Mouse (Mus musculus): ENCODE data around the gene Tprgl. TPM values are rescaled to one million over a fixed set of nuclear protein-coding genes. Genes with fewer than 3 reads are reported as not detected.

Tprgl gene
- total and polyA plus RNA-seq, 3 experiments, result 47.5 to 67.8 (median 64.5) TPM

DNA sequence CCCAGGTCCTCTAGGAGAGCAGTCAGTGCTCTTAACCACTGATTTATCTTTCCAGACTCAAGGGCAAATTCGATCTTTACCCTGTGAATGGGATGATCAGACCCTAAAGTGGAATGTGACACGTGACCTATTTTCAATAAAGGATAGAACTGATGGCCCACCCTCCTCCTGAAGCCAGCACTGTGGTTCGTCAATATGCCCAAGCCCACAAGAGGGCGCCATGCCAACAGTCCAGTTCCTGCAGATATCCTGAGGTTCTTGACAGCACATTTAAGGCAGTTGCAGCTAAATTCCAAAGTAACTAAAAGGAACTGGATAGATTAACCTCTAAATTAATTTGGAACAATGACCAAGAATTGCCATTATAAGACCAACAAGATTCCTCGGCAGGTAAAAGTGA, 6.6 kb upstream of the Tprgl start:
- H3K4me3 ChIP-seq (replicated peaks in 1 of 3; ENCODE audit: low read depth in 2 of 3, low read length in 2 of 3, poor library complexity in 1 of 3), result no peak overlapping the region
- no peaks in the 10 kb centered on the region for H3K36me3 ChIP-seq (replicated peaks in 1 of 2; ENCODE audit: control insufficient read depth in 1 of 2, insufficient read depth in 1 of 2, low read length in 1 of 2)
- no peak overlapping the region for H3K27ac ChIP-seq (ENCODE audit: insufficient read depth, low read depth)
- dilution Hi-C loops (cut with MboI; ENCODE audit: extremely low pct_ligation_motif_present, extremely low pct_unique_long_range_greater_than_20kb, low sequenced_read_pairs), result no loop called here
- in situ Hi-C loops (cut with MboI; ENCODE audit: low pct_ligation_motif_present, low pct_unique_long_range_greater_than_20kb, low sequenced_read_pairs), result loop anchor here (5.0 kb wide), 1 partner anchor 40 kb away; no protein-coding TSS in a partner anchor
- no peaks in the 10 kb centered on the region for H3K79me2 ChIP-seq (replicated peaks; ENCODE audit: control insufficient read depth, extremely low read depth, insufficient read depth, poor library complexity, severe bottlenecking)
- H3K9ac ChIP-seq (ENCODE audit: insufficient read depth, low read depth), result no peak overlapping the region
- H3K4me2 ChIP-seq (ENCODE audit: insufficient read depth, low read depth, poor library complexity, severe bottlenecking), result no peak overlapping the region
- peaks cover 49% of the 10 kb centered on the region for H3K27me3 ChIP-seq (replicated peaks)
- peak; percentile 33 for DNase-seq (ENCODE audit: extremely low read depth)
- H3K4me1 ChIP-seq (ENCODE audit: control insufficient read depth in 1 of 2, insufficient read depth in 2 of 2), result no peaks in the 10 kb centered on the region
- peaks cover 8% of the 10 kb centered on the region for H3K9me3 ChIP-seq (replicated peaks; ENCODE audit: low read length)
- TF ChIP-seq RAD21 (IDR thresholded peaks at IDR 0.05; ENCODE audit: low read depth, low read length) (peak; percentile 39), TCF12 (IDR thresholded peaks at IDR 0.05; ENCODE audit: low read depth, low read length) (no peak), POLR2AphosphoS2 (IDR thresholded peaks at IDR 0.05; ENCODE audit: low read depth, low read length) (no peak), ETS1 (conservative IDR thresholded peaks at IDR 0.05; ENCODE audit: low read depth, low read length) (no peak), MYC (IDR thresholded peaks at IDR 0.05; ENCODE audit: low read depth, low read length) (no peak), CTCF (conservative IDR thresholded peaks at IDR 0.05 in 1 of 2, IDR thresholded peaks at IDR 0.05 in 1 of 2; ENCODE audit: low read depth in 2 of 2, low read length in 2 of 2) (peak; percentile 68 to 69; a peak in 3 of 4 replicates), JUN (IDR thresholded peaks at IDR 0.05; ENCODE audit: insufficient read depth, low read depth, low read length) (no peak), RCOR1 (conservative IDR thresholded peaks at IDR 0.05; ENCODE audit: low read depth, low read length) (no peak), SMC3 (IDR thresholded peaks at IDR 0.05; ENCODE audit: low read depth, low read length) (peak; percentile 55)

DNA sequence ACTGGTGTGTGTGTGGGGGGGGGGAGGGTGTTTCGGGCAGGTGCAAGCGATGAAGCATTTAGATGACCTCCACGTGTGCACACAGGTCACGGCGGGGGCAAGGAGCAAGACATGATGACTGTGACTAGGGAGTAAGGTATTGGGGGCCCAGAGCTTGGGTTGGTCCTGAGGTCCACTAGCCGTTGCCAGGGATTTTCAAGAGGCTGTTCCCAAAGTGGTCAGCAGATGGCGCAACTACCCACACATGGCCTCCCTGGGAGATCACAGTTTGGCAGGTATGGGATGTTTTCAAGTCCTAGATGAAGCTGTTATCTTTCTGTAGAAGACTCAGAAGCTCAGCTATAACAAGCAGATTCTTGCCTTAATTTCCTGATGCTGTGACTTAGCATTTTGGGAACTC, 2.8 kb upstream of the Tprgl start:
- H3K9me3 ChIP-seq (replicated peaks; ENCODE audit: low read length), result no peaks in the 10 kb centered on the region
- DNase-seq (ENCODE audit: extremely low read depth), result peak; percentile 68
- dilution Hi-C loops (cut with MboI; ENCODE audit: extremely low pct_ligation_motif_present, extremely low pct_unique_long_range_greater_than_20kb, low sequenced_read_pairs) (no loop called here), in situ Hi-C loops (cut with MboI; ENCODE audit: low pct_ligation_motif_present, low pct_unique_long_range_greater_than_20kb, low sequenced_read_pairs) (no loop called here)
- no peak overlapping the region for H3K9ac ChIP-seq (ENCODE audit: insufficient read depth, low read depth)
- no peak overlapping the region for H3K27ac ChIP-seq (ENCODE audit: insufficient read depth, low read depth)
- no peaks in the 10 kb centered on the region for H3K79me2 ChIP-seq (replicated peaks; ENCODE audit: control insufficient read depth, extremely low read depth, insufficient read depth, poor library complexity, severe bottlenecking)
- H3K27me3 ChIP-seq (replicated peaks), result peaks cover 17% of the 10 kb centered on the region
- no peak overlapping the region for H3K4me2 ChIP-seq (ENCODE audit: insufficient read depth, low read depth, poor library complexity, severe bottlenecking)
- H3K36me3 ChIP-seq (replicated peaks in 1 of 2; ENCODE audit: control insufficient read depth in 1 of 2, insufficient read depth in 1 of 2, low read length in 1 of 2), result peaks cover 9 to 11% of the 10 kb centered on the region in 2 experiments
- TF ChIP-seq NELFE (IDR thresholded peaks at IDR 0.05; ENCODE audit: low read depth, low read length) (no peak), MEF2A (IDR thresholded peaks at IDR 0.05; ENCODE audit: borderline replicate concordance, low read depth, low read length) (no peak), EP300 (IDR thresholded peaks at IDR 0.05; ENCODE audit: low read length) (no peak), ZKSCAN1 (IDR thresholded peaks at IDR 0.05; ENCODE audit: borderline replicate concordance, low read depth, low read length) (no peak), POLR2A (IDR thresholded peaks at IDR 0.05; ENCODE audit: low read depth, low read length) (no peak), ZMIZ1 (IDR thresholded peaks at IDR 0.05; ENCODE audit: low read depth, low read length) (no peak), ELF1 (IDR thresholded peaks at IDR 0.05; ENCODE audit: low read depth, low read length) (no peak), IRF4 (IDR thresholded peaks at IDR 0.05; ENCODE audit: low read depth, low read length) (no peak), MXI1 (IDR thresholded peaks at IDR 0.05; ENCODE audit: low read depth, low read length) (no peak), POLR2AphosphoS2 (IDR thresholded peaks at IDR 0.05; ENCODE audit: low read depth, low read length) (no peak), UBTF (IDR thresholded peaks at IDR 0.05; ENCODE audit: low read depth, low read length) (no peak), JUND (conservative IDR thresholded peaks at IDR 0.05; ENCODE audit: low read depth, low read length) (no peak), SMC3 (IDR thresholded peaks at IDR 0.05; ENCODE audit: low read depth, low read length) (peak; percentile 74), JUN (IDR thresholded peaks at IDR 0.05; ENCODE audit: insufficient read depth, low read depth, low read length) (no peak), PAX5 (IDR thresholded peaks at IDR 0.05; ENCODE audit: low read length) (no peak), KAT2A (IDR thresholded peaks at IDR 0.05; ENCODE audit: insufficient replicate concordance, low read length) (no peak), MAX (IDR thresholded peaks at IDR 0.05; ENCODE audit: low read length) (no peak), GABPA (IDR thresholded peaks at IDR 0.05; ENCODE audit: insufficient replicate concordance, low read depth, low read length) (no peak), MAZ (IDR thresholded peaks at IDR 0.05; ENCODE audit: low read depth, low read length) (no peak), HCFC1 (IDR thresholded peaks at IDR 0.05; ENCODE audit: low read depth, low read length) (no peak), CHD2 (IDR thresholded peaks at IDR 0.05; ENCODE audit: low read length) (no peak), MYC (IDR thresholded peaks at IDR 0.05; ENCODE audit: low read depth, low read length) (0 out of 2 replicates have a peak, but pooled peaks have one; percentile 17), NRF1 (IDR thresholded peaks at IDR 0.05; ENCODE audit: low read depth, low read length) (no peak), ETS1 (conservative IDR thresholded peaks at IDR 0.05; ENCODE audit: low read depth, low read length) (no peak), TCF12 (IDR thresholded peaks at IDR 0.05; ENCODE audit: low read depth, low read length) (no peak), ZNF384 (IDR thresholded peaks at IDR 0.05; ENCODE audit: low read depth, low read length) (no peak), CHD1 (IDR thresholded peaks at IDR 0.05; ENCODE audit: low read depth, low read length) (no peak), SIN3A (IDR thresholded peaks at IDR 0.05; ENCODE audit: low read length) (no peak), ZC3H11A (IDR thresholded peaks at IDR 0.05; ENCODE audit: low read depth, low read length) (no peak), CTCF (conservative IDR thresholded peaks at IDR 0.05 in 1 of 2, IDR thresholded peaks at IDR 0.05 in 1 of 2; ENCODE audit: low read depth in 2 of 2, low read length in 2 of 2) (peak; percentile 77 to 81), RCOR1 (conservative IDR thresholded peaks at IDR 0.05; ENCODE audit: low read depth, low read length) (no peak), RAD21 (IDR thresholded peaks at IDR 0.05; ENCODE audit: low read depth, low read length) (peak; percentile 64)
- no peak overlapping the region for H3K4me3 ChIP-seq (replicated peaks in 1 of 3; ENCODE audit: low read depth in 2 of 3, low read length in 2 of 3, poor library complexity in 1 of 3)
- peaks cover 13 to 20% of the 10 kb centered on the region in 2 experiments for H3K4me1 ChIP-seq (ENCODE audit: control insufficient read depth in 1 of 2, insufficient read depth in 2 of 2)
